Mouse (Mus musculus) erythroblast, embryonic 14.5 days (primary cell): ENCODE results near the gene Esyt3.

Experiments
- GATA1 ChIP-seq: IDR thresholded peaks from 2 replicates; pipeline ENCODE4 v1.6.1; 2012; ENCODE audit warnings: low read length, inconsistent platforms, mixed read lengths
- TAL1 ChIP-seq: IDR thresholded peaks from 3 replicates; pipeline ENCODE4 v1.6.1; 2012; ENCODE audit warnings: low read length, inconsistent platforms, mixed read lengths

GRCm38 (mm10) chr9:99326881-99327280, 31.5 kb downstream of the Esyt3 start:
- TF ChIP-seq GATA1 = no peak
- no peak for TF ChIP-seq TAL1
